Mouse (Mus musculus): ENCODE measurements around the gene AC140267.1. TPM values are rescaled to one million over a fixed set of nuclear protein-coding genes. Genes with fewer than 3 reads are reported as not detected.

The AC140267.1 gene
- polyA plus RNA-seq, 1 experiment from 2014 or later = not detected

GRCm38 (mm10) chr15:80233733-80234509, 1.7 kb upstream of the AC140267.1 start, which contains the start of gene Mief1:
Gene Mief1, plus strand, starts transcription at chr15:80234018.
- Histone ChIP-seq H3K4me1 (ENCODE audit: insufficient read depth, low read depth, low read length) (peaks cover 13% of the 10 kb centered on the region; the same call in 1 of the 2 replicates), H3K4me2 (replicated peaks; ENCODE audit: low read depth, low read length) (peak within 1 kb of the TSS; percentile 71), H3K27ac (ENCODE audit: low read length) (peak within 1 kb of the TSS; percentile 81), H3K9ac (replicated peaks; ENCODE audit: low read depth) (peak within 1 kb of the TSS; percentile 75), H3K27me3 (replicated peaks; ENCODE audit: insufficient read depth, low read length) (no peaks in the 10 kb centered on the region), H3K9me3 (ENCODE audit: low read length) (no peaks in the 10 kb centered on the region), H3K36me3 (ENCODE audit: insufficient read depth, low read length) (peaks cover 15% of the 10 kb centered on the region; the same call in 1 of the 2 replicates), H3K4me3 (ENCODE audit: low read depth, low read length) (peak within 1 kb of the TSS; percentile 67)
- no peak for TF ChIP-seq EP300 (IDR thresholded peaks at IDR 0.05)
- TF ChIP-seq CTCF (IDR thresholded peaks at IDR 0.05) = peak; percentile 21; the same call in 1 of the 2 replicates
- peak; percentile 99 for DNase-seq (ENCODE audit: low spot score)
- 1% methylated on average over 67 of the region's 67 CpGs for WGBS
- peak; percentile 98 for ATAC-seq

- ATAC-seq (no peak), DNase-seq (ENCODE audit: low spot score) (no peak)
- no peak overlapping the region for H3K27ac ChIP-seq (ENCODE audit: low read length)
- H3K27me3 ChIP-seq (replicated peaks; ENCODE audit: insufficient read depth, low read length) = no peaks in the 10 kb centered on the region
- H3K4me2 ChIP-seq (replicated peaks; ENCODE audit: low read depth, low read length) = no peak overlapping the region
- no peak overlapping the region for H3K4me3 ChIP-seq (ENCODE audit: low read depth, low read length)
- H3K9me3 ChIP-seq (ENCODE audit: low read length) = no peaks in the 10 kb centered on the region
- no peak for TF ChIP-seq EP300 (IDR thresholded peaks at IDR 0.05)
- H3K9ac ChIP-seq (replicated peaks; ENCODE audit: low read depth) = no peak overlapping the region
- WGBS = 95% methylated on average over 12 of the region's 12 CpGs
- H3K4me1 ChIP-seq (ENCODE audit: insufficient read depth, low read depth, low read length) = no peaks in the 10 kb centered on the region
- H3K36me3 ChIP-seq (ENCODE audit: insufficient read depth, low read length) = peaks cover 34% of the 10 kb centered on the region
Observed at GRCm38 (mm10) chr15:80248135-80248534, 12.5 kb downstream of the AC140267.1 start.

GRCm38 (mm10) chr15:80248596-80248995, 13.0 kb downstream of the AC140267.1 start:
- WGBS = 100% methylated on average over 1 of the region's 1 CpGs
- DNase-seq (ENCODE audit: low spot score) = no peak
- H3K4me2 ChIP-seq (replicated peaks; ENCODE audit: low read depth, low read length) = no peak overlapping the region
- no peak for ATAC-seq
- peaks cover 34% of the 10 kb centered on the region for H3K36me3 ChIP-seq (ENCODE audit: insufficient read depth, low read length)
- no peaks in the 10 kb centered on the region for H3K9me3 ChIP-seq (ENCODE audit: low read length)
- TF ChIP-seq EP300 (IDR thresholded peaks at IDR 0.05) = no peak
- no peak for TF ChIP-seq CTCF (IDR thresholded peaks at IDR 0.05)
- no peak overlapping the region for H3K9ac ChIP-seq (replicated peaks; ENCODE audit: low read depth)
- no peak overlapping the region for H3K4me3 ChIP-seq (ENCODE audit: low read depth, low read length)
- no peaks in the 10 kb centered on the region for H3K4me1 ChIP-seq (ENCODE audit: insufficient read depth, low read depth, low read length)
- no peaks in the 10 kb centered on the region for H3K27me3 ChIP-seq (replicated peaks; ENCODE audit: insufficient read depth, low read length)
- H3K27ac ChIP-seq (ENCODE audit: low read length) = no peak overlapping the region

DNA sequence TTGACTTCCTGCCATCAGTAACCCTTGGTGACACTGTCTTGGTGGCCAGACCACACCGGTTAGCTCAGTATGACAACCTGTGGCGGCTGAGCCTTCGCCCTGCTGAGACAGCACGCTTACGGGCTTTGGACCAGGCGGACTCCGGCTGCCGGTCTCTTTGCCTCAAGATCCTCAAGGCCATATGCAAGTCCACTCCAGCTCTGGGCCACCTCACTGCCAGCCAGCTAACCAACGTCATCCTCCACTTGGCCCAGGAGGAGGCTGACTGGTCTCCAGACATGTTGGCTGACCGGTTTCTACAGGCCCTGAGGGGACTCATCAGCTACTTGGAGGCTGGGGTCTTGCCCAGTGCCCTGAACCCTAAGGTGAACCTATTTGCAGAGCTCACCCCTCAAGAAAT, 14.0 kb downstream of the AC140267.1 start:
- Histone ChIP-seq H3K27ac (ENCODE audit: low read length) (no peak overlapping the region), H3K4me2 (replicated peaks; ENCODE audit: low read depth, low read length) (no peak overlapping the region), H3K9me3 (ENCODE audit: low read length) (no peaks in the 10 kb centered on the region), H3K27me3 (replicated peaks; ENCODE audit: insufficient read depth, low read length) (no peaks in the 10 kb centered on the region), H3K9ac (replicated peaks; ENCODE audit: low read depth) (no peak overlapping the region), H3K36me3 (ENCODE audit: insufficient read depth, low read length) (peaks cover 34% of the 10 kb centered on the region), H3K4me1 (ENCODE audit: insufficient read depth, low read depth, low read length) (peaks cover 7% of the 10 kb centered on the region; the same call in 1 of the 2 replicates), H3K4me3 (ENCODE audit: low read depth, low read length) (no peak overlapping the region)
- WGBS = 94% methylated on average over 10 of the region's 10 CpGs
- DNase-seq (ENCODE audit: low spot score) (no peak), ATAC-seq (no peak)
- no peak for TF ChIP-seq EP300 (IDR thresholded peaks at IDR 0.05)
- no peak for TF ChIP-seq CTCF (IDR thresholded peaks at IDR 0.05)

- TF ChIP-seq CTCF (IDR thresholded peaks at IDR 0.05) = no peak
- TF ChIP-seq EP300 (IDR thresholded peaks at IDR 0.05) = no peak
- no peaks in the 10 kb centered on the region for H3K27me3 ChIP-seq (replicated peaks; ENCODE audit: insufficient read depth, low read length)
- H3K4me1 ChIP-seq (ENCODE audit: insufficient read depth, low read depth, low read length) = peaks cover 7% of the 10 kb centered on the region; the same call in 1 of the 2 replicates
- 71% methylated on average over 6 of the region's 6 CpGs for WGBS
- ATAC-seq = no peak
- no peak overlapping the region for H3K4me3 ChIP-seq (ENCODE audit: low read depth, low read length)
- no peaks in the 10 kb centered on the region for H3K9me3 ChIP-seq (ENCODE audit: low read length)
- H3K4me2 ChIP-seq (replicated peaks; ENCODE audit: low read depth, low read length) = no peak overlapping the region
- H3K36me3 ChIP-seq (ENCODE audit: insufficient read depth, low read length) = peaks cover 34% of the 10 kb centered on the region
- no peak overlapping the region for H3K27ac ChIP-seq (ENCODE audit: low read length)
- peak; percentile 34 for DNase-seq (ENCODE audit: low spot score)
- no peak overlapping the region for H3K9ac ChIP-seq (replicated peaks; ENCODE audit: low read depth)
Observed at GRCm38 (mm10) chr15:80250586-80250985, 15.0 kb downstream of the AC140267.1 start.

DNA sequence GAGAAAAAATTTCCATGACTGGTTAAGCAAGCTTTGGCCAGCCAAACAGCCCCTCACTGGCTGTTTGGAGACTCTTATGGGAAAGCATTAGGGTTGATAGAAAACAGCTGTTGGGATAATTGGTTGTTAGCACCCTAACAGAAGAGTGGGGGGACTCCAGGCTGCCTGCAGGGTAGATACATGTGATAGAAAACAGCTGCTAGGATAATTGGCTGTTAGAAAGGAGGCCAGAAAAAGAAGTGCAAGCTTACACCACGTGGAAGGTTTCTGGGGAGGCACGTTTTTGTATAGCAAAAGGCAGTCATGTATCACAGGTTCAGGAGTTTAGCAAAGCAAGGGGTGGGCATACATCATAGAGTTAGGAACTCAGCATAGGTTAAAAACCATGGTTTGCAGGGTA, 17.9 kb downstream of the AC140267.1 start:
- no peaks in the 10 kb centered on the region for H3K9me3 ChIP-seq (ENCODE audit: low read length)
- peaks cover 18% of the 10 kb centered on the region; the same call in 1 of the 2 replicates for H3K4me1 ChIP-seq (ENCODE audit: insufficient read depth, low read depth, low read length)
- no peaks in the 10 kb centered on the region for H3K27me3 ChIP-seq (replicated peaks; ENCODE audit: insufficient read depth, low read length)
- H3K36me3 ChIP-seq (ENCODE audit: insufficient read depth, low read length) = peaks cover 29% of the 10 kb centered on the region
- H3K4me3 ChIP-seq (ENCODE audit: low read depth, low read length) = no peak overlapping the region
- DNase-seq (ENCODE audit: low spot score) = peak; percentile 85
- H3K9ac ChIP-seq (replicated peaks; ENCODE audit: low read depth) = no peak overlapping the region
- no peak for ATAC-seq
- no peak overlapping the region for H3K4me2 ChIP-seq (replicated peaks; ENCODE audit: low read depth, low read length)
- WGBS = 42% methylated on average over 2 of the region's 2 CpGs
- H3K27ac ChIP-seq (ENCODE audit: low read length) = peak overlapping the region; percentile 100
- TF ChIP-seq CTCF (IDR thresholded peaks at IDR 0.05) (no peak), EP300 (IDR thresholded peaks at IDR 0.05) (no peak)

All from lung, postnatal 0 days (tissue).